Mouse (Mus musculus): Measurements from ENCODE around the gene Tmem116. TPM values are rescaled to one million over a fixed set of nuclear protein-coding genes. Genes with fewer than 3 reads are reported as not detected.

The Tmem116 gene
- polyA plus RNA-seq, 1 experiment from 2014 or later, result 3.1 TPM

Other genes starting within 250 kb of the Tmem116 start
- 603 and 609 TPM in 2 replicates for gene Rpl6, start 247.4 kb upstream of the Tmem116 start, polyA plus RNA-seq (2015; fragmentation: Nextera tagmentation; extraction: Ambion mirVana)
- gene Hectd4, start 231.7 kb upstream of the Tmem116 start, polyA plus RNA-seq (2015; fragmentation: Nextera tagmentation; extraction: Ambion mirVana), result 4.8 and 5.6 TPM in 2 replicates
- 67.8 and 70.6 TPM in 2 replicates for gene Trafd1, start 66.3 kb upstream of the Tmem116 start, polyA plus RNA-seq (2015; fragmentation: Nextera tagmentation; extraction: Ambion mirVana)
- 40.2 and 41.8 TPM in 2 replicates for gene Naa25, start 54.0 kb upstream of the Tmem116 start, polyA plus RNA-seq (2015; fragmentation: Nextera tagmentation; extraction: Ambion mirVana)
- 186 and 192 TPM in 2 replicates for gene Erp29, start 613 bp downstream of the Tmem116 start, polyA plus RNA-seq (2015; fragmentation: Nextera tagmentation; extraction: Ambion mirVana)
- 0.05 and 0.09 TPM in 2 replicates for gene Adam1b, start 51.5 kb downstream of the Tmem116 start, polyA plus RNA-seq (2015; fragmentation: Nextera tagmentation; extraction: Ambion mirVana)
- gene Adam1a, start 93.6 kb downstream of the Tmem116 start, polyA plus RNA-seq (2015; fragmentation: Nextera tagmentation; extraction: Ambion mirVana), result 1.4 TPM in 2 replicates
- not detected in 2 replicates for gene Gm42878, start 93.6 kb downstream of the Tmem116 start, polyA plus RNA-seq (2015; fragmentation: Nextera tagmentation; extraction: Ambion mirVana)
- 46.7 and 48.9 TPM in 2 replicates for gene Mapkapk5, start 94.0 kb downstream of the Tmem116 start, polyA plus RNA-seq (2015; fragmentation: Nextera tagmentation; extraction: Ambion mirVana)
- 196 and 206 TPM in 2 replicates for gene Aldh2, start 141.9 kb downstream of the Tmem116 start, polyA plus RNA-seq (2015; fragmentation: Nextera tagmentation; extraction: Ambion mirVana)
- 2.3 and 3.6 TPM in 2 replicates for gene Acad12, start 167.0 kb downstream of the Tmem116 start, polyA plus RNA-seq (2015; fragmentation: Nextera tagmentation; extraction: Ambion mirVana)
- 3.1 and 3.3 TPM in 2 replicates for gene Acad10, start 208.6 kb downstream of the Tmem116 start, polyA plus RNA-seq (2015; fragmentation: Nextera tagmentation; extraction: Ambion mirVana)
- gene Brap, start 208.7 kb downstream of the Tmem116 start, polyA plus RNA-seq (2015; fragmentation: Nextera tagmentation; extraction: Ambion mirVana), result 37.6 and 38.1 TPM in 2 replicates

All from stomach, embryonic 15.5 days (tissue).